Mouse (Mus musculus) embryonic facial prominence, embryonic 12.5 days (tissue): ENCODE results near the gene Snhg11. TPM values are rescaled to one million over a fixed set of nuclear protein-coding genes. Genes with fewer than 3 reads are reported as not detected.

ENCODE experiments used
- ATAC-seq: fragments of 200-750 bp; cut with Nextera tagmentation; 2 replicates; pipeline ENCODE4 v1.8.0; 2017; ENCODE audit not compliant: insufficient number of reproducible peaks, insufficient read depth, low FRiP score, low TSS enrichment
- H3K27ac ChIP-seq: fragments of 300-500 bp; sonication (generic); 2 replicates; pipeline ENCODE4 v1.5.1; 2016; ENCODE audit warnings: mild to moderate bottlenecking
- H3K27me3 ChIP-seq: fragments of 300-500 bp; sonication (generic); 2 replicates; pipeline ENCODE4 v1.6.1; 2016; ENCODE audit warnings: mild to moderate bottlenecking, moderate library complexity
- H3K36me3 ChIP-seq: fragments of 300-500 bp; sonication (generic); 2 replicates; pipeline ENCODE4 v1.6.1; 2016; ENCODE audit warnings: mild to moderate bottlenecking
- H3K4me1 ChIP-seq: fragments of 300-500 bp; sonication (generic); 2 replicates; pipeline ENCODE4 v1.6.1; 2016
- H3K4me2 ChIP-seq: fragments of 300-500 bp; sonication (generic); replicated peaks from 2 replicates; pipeline ENCODE4 v1.6.1; 2016; ENCODE audit warnings: mild to moderate bottlenecking, moderate library complexity
- H3K4me3 ChIP-seq: fragments of 300-500 bp; sonication (generic); 2 replicates; pipeline ENCODE4 v1.5.1; 2016; ENCODE audit warnings: mild to moderate bottlenecking
- H3K9ac ChIP-seq: fragments of 300-500 bp; sonication (generic); 2 replicates; pipeline ENCODE4 v1.6.1; 2016; ENCODE audit warnings: mild to moderate bottlenecking, moderate library complexity
- H3K9me3 ChIP-seq: fragments of 300-500 bp; sonication (generic); 2 replicates; pipeline ENCODE4 v1.6.1; 2016; ENCODE audit warnings: mild to moderate bottlenecking, moderate library complexity
- WGBS: fragments of 180-500 bp; shearing (Covaris S2); methylation state at CpG from one replicate; pipeline ENCODE4 v1.1.7; 2016; 5-methylcytosine and 5-hydroxymethylcytosine counted together
- polyA plus RNA-seq: library from polyadenylated mRNA; unstranded; fragments of >200 nt; fragmentation: Nextera tagmentation; extraction: Ambion mirVana; gene quantifications from 2 replicates; pipeline ENCODE4 v1.2.1, GENCODE M21; 2016

The Snhg11 gene
- polyA plus RNA-seq, 1 experiment from 2014 or later = 18.7 TPM

GRCm38 (mm10) chr2:158356121-158356520 is 19.3 kb upstream of the Snhg11 start:
- H3K36me3 ChIP-seq = peaks cover 68% of the 10 kb centered on the region

GRCm38 (mm10) chr2:158359757-158360620 is 15.4 kb upstream of the Snhg11 start:
- Histone ChIP-seq H3K9me3 (no peaks in the 10 kb centered on the region), H3K4me3 (peak overlapping the region; percentile 90), H3K4me2 (peak overlapping the region; percentile 86), H3K9ac (peak overlapping the region; percentile 92), H3K27me3 (no peaks in the 10 kb centered on the region), H3K27ac (no peak overlapping the region), H3K36me3 (peaks cover 54% of the 10 kb centered on the region), H3K4me1 (peaks cover 20% of the 10 kb centered on the region)
- no peak for ATAC-seq
- WGBS = 68% methylated on average over 12 of the region's 12 CpGs

More at GRCm38 (mm10) chr2:158356121-158356520, 19.3 kb upstream of the Snhg11 start:
- no peak for ATAC-seq
- no peak overlapping the region for H3K27ac ChIP-seq
- no peak overlapping the region for H3K9ac ChIP-seq
- no peaks in the 10 kb centered on the region for H3K9me3 ChIP-seq
- peaks cover 20% of the 10 kb centered on the region for H3K4me1 ChIP-seq
- H3K27me3 ChIP-seq = no peaks in the 10 kb centered on the region
- no peak overlapping the region for H3K4me2 ChIP-seq
- WGBS = 88% methylated on average over 5 of the region's 5 CpGs
- no peak overlapping the region for H3K4me3 ChIP-seq

GRCm38 (mm10) chr2:158360873-158361677 is 14.4 kb upstream of the Snhg11 start:
- H3K4me3 ChIP-seq = peak overlapping the region; percentile 90
- peak overlapping the region; percentile 92 for H3K9ac ChIP-seq
- peaks cover 44% of the 10 kb centered on the region for H3K36me3 ChIP-seq
- H3K27me3 ChIP-seq = no peaks in the 10 kb centered on the region
- H3K4me1 ChIP-seq = peaks cover 20% of the 10 kb centered on the region
- H3K27ac ChIP-seq = peak overlapping the region; percentile 69; the same call in 1 of the 2 replicates
- peak; percentile 82 for ATAC-seq
- no peaks in the 10 kb centered on the region for H3K9me3 ChIP-seq
- WGBS = under 1% methylated on average over 41 of the region's 41 CpGs
- H3K4me2 ChIP-seq = peak overlapping the region; percentile 86

- Histone ChIP-seq H3K4me3 (peak overlapping the region; percentile 90), H3K27ac (peak overlapping the region; percentile 50; the same call in 1 of the 2 replicates), H3K36me3 (peaks cover 36% of the 10 kb centered on the region), H3K9me3 (no peaks in the 10 kb centered on the region), H3K4me2 (peak overlapping the region; percentile 86), H3K4me1 (peaks cover 20% of the 10 kb centered on the region), H3K9ac (no peak overlapping the region), H3K27me3 (no peaks in the 10 kb centered on the region)
- ATAC-seq = no peak
- WGBS = 34% methylated on average over 8 of the region's 8 CpGs
Observed at GRCm38 (mm10) chr2:158361678-158362320, 13.6 kb upstream of the Snhg11 start.

GRCm38 (mm10) chr2:158364175-158364574 is 11.3 kb upstream of the Snhg11 start:
- no peak overlapping the region for H3K9ac ChIP-seq
- H3K36me3 ChIP-seq = peaks cover 13% of the 10 kb centered on the region
- H3K4me2 ChIP-seq = no peak overlapping the region
- WGBS = 86% methylated on average over 4 of the region's 4 CpGs
- H3K4me3 ChIP-seq = no peak overlapping the region
- H3K4me1 ChIP-seq = peaks cover 12% of the 10 kb centered on the region
- ATAC-seq = no peak
- H3K9me3 ChIP-seq = no peaks in the 10 kb centered on the region
- no peaks in the 10 kb centered on the region for H3K27me3 ChIP-seq
- no peak overlapping the region for H3K27ac ChIP-seq

GRCm38 (mm10) chr2:158365099-158365850 is 10.2 kb upstream of the Snhg11 start:
- H3K9me3 ChIP-seq = no peaks in the 10 kb centered on the region
- H3K4me3 ChIP-seq = no peak overlapping the region
- H3K4me2 ChIP-seq = no peak overlapping the region
- no peak overlapping the region for H3K9ac ChIP-seq
- no peak overlapping the region for H3K27ac ChIP-seq
- ATAC-seq = no peak
- H3K4me1 ChIP-seq = peaks cover 3% of the 10 kb centered on the region
- no peaks in the 10 kb centered on the region for H3K27me3 ChIP-seq
- WGBS = 69% methylated on average over 12 of the region's 12 CpGs
- 0 out of 2 replicates have a peak, but pooled peaks cover 2% of the 10 kb centered on the region for H3K36me3 ChIP-seq

GRCm38 (mm10) chr2:158367654-158368053 is 7.8 kb upstream of the Snhg11 start:
- no peak overlapping the region for H3K4me3 ChIP-seq
- no peaks in the 10 kb centered on the region for H3K9me3 ChIP-seq
- 87% methylated on average over 5 of the region's 5 CpGs for WGBS

GRCm38 (mm10) chr2:158368313-158368712 is 7.1 kb upstream of the Snhg11 start:
- no peaks in the 10 kb centered on the region for H3K36me3 ChIP-seq
- no peak overlapping the region for H3K27ac ChIP-seq
- H3K4me3 ChIP-seq = no peak overlapping the region
- no peaks in the 10 kb centered on the region for H3K27me3 ChIP-seq
- H3K4me2 ChIP-seq = no peak overlapping the region
- no peaks in the 10 kb centered on the region for H3K9me3 ChIP-seq
- H3K9ac ChIP-seq = no peak overlapping the region
- no peak for ATAC-seq
- H3K4me1 ChIP-seq = no peaks in the 10 kb centered on the region
- WGBS = 88% methylated on average over 8 of the region's 8 CpGs

More at GRCm38 (mm10) chr2:158367654-158368053, 7.8 kb upstream of the Snhg11 start:
- no peak overlapping the region for H3K9ac ChIP-seq
- no peaks in the 10 kb centered on the region for H3K27me3 ChIP-seq
- no peaks in the 10 kb centered on the region for H3K4me1 ChIP-seq
- no peaks in the 10 kb centered on the region for H3K36me3 ChIP-seq
- no peak overlapping the region for H3K4me2 ChIP-seq
- H3K27ac ChIP-seq = no peak overlapping the region
- ATAC-seq = no peak

- no peaks in the 10 kb centered on the region for H3K36me3 ChIP-seq
- WGBS = 75% methylated on average over 3 of the region's 3 CpGs
- ATAC-seq = no peak
Observed at GRCm38 (mm10) chr2:158369474-158370172, 5.8 kb upstream of the Snhg11 start.

GRCm38 (mm10) chr2:158370173-158370550 is 5.3 kb upstream of the Snhg11 start:
- no peak overlapping the region for H3K27ac ChIP-seq
- no peak overlapping the region for H3K9ac ChIP-seq
- 13% methylated on average over 5 of the region's 5 CpGs for WGBS
- H3K27me3 ChIP-seq = peaks cover 6% of the 10 kb centered on the region; the same call in 1 of the 2 replicates
- no peaks in the 10 kb centered on the region for H3K36me3 ChIP-seq
- no peak overlapping the region for H3K4me2 ChIP-seq
- H3K4me1 ChIP-seq = no peaks in the 10 kb centered on the region
- no peaks in the 10 kb centered on the region for H3K9me3 ChIP-seq
- no peak for ATAC-seq
- H3K4me3 ChIP-seq = no peak overlapping the region

More at GRCm38 (mm10) chr2:158369474-158370172, 5.8 kb upstream of the Snhg11 start:
- Histone ChIP-seq H3K4me1 (no peaks in the 10 kb centered on the region), H3K4me2 (no peak overlapping the region), H3K9ac (no peak overlapping the region), H3K27me3 (peaks cover 6% of the 10 kb centered on the region; the same call in 1 of the 2 replicates), H3K4me3 (no peak overlapping the region), H3K9me3 (no peaks in the 10 kb centered on the region), H3K27ac (no peak overlapping the region)
